11 mouse cellular contexts compared by ENCODE assay signal in the genomic region with DNA sequence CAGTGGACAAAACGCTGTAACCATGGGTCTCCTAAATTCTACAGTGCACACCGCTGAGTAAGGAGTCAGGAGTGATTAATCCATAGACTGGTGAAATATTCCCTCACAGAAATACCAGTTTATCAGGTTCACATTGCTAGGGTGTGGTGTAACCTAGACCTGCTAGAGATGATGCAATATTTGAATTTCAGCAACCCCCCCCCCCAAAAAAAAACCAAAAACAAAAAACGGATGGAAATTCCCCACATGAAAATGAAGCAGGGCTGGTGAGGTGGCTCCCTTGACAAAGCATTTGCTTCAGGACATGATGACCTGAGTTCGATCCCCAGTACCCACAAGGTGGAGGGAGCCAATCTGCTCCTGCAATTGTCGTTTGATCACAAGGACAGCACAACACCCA.
A peak's percentile ranks its signal among the peaks of the same experiment; 100 is the strongest.
DNase-seq lines count a peak whose midpoint lies in the region; ATAC-seq lines count a peak whose summit lies in the region.
"Had no signal": no experiment of that assay in that cellular context is flagged by ENCODE, and none has a peak within 500 bp of the region (broad histone marks: within the 10 kb centered on the region; RNA-seq: fewer than 3 reads in every experiment).

No protein-coding gene starts in this region.

- H3K9ac ChIP-seq in liver, embryonic 12.5 days = no peak overlapping the region
- H3K9ac ChIP-seq in liver, embryonic 11.5 days (ENCODE audit: low read depth, low read length) = no peak overlapping the region
- no peak overlapping the region for H3K9ac ChIP-seq in stomach, embryonic 16.5 days (ENCODE audit: low read length)
- H3K9ac ChIP-seq in kidney, embryonic 14.5 days (ENCODE audit: low read depth, low read length) = no peak overlapping the region
- H3K9ac ChIP-seq: forebrain, embryonic 15.5 days; hindbrain, embryonic 13.5 days had no signal

- no peaks in the 10 kb centered on the region for H3K27me3 ChIP-seq in liver, embryonic 12.5 days (replicated peaks)
- H3K27me3 ChIP-seq in liver, embryonic 11.5 days (replicated peaks; ENCODE audit: control insufficient read depth, insufficient read depth, low read length) = no peaks in the 10 kb centered on the region
- H3K27me3 ChIP-seq in stomach, embryonic 16.5 days (ENCODE audit: control insufficient read depth, insufficient read depth, low read length) = no peaks in the 10 kb centered on the region
- H3K27me3 ChIP-seq in kidney, embryonic 14.5 days (ENCODE audit: control insufficient read depth, insufficient read depth, low read length) = no peaks in the 10 kb centered on the region
- H3K27me3 ChIP-seq: forebrain, embryonic 15.5 days; hindbrain, embryonic 13.5 days had no signal

- peaks cover 56% of the 10 kb centered on the region for H3K4me1 ChIP-seq in liver, embryonic 12.5 days
- H3K4me1 ChIP-seq in liver, embryonic 11.5 days (replicated peaks; ENCODE audit: control insufficient read depth, insufficient read depth, low read length) = peaks cover 5% of the 10 kb centered on the region
- no peaks in the 10 kb centered on the region for H3K4me1 ChIP-seq in stomach, embryonic 16.5 days (ENCODE audit: control insufficient read depth, insufficient read depth, low read length)
- H3K4me1 ChIP-seq in kidney, embryonic 14.5 days (ENCODE audit: control insufficient read depth, insufficient read depth, low read length) = no peaks in the 10 kb centered on the region
- H3K4me1 ChIP-seq: forebrain, embryonic 15.5 days; heart, embryonic 10.5 days; hindbrain, embryonic 13.5 days had no signal

- H3K4me3 ChIP-seq in liver, embryonic 12.5 days = no peak overlapping the region
- H3K4me3 ChIP-seq in liver, embryonic 11.5 days (ENCODE audit: low read depth, low read length) = no peak overlapping the region
- no peak overlapping the region for H3K4me3 ChIP-seq in stomach, embryonic 16.5 days (replicated peaks; ENCODE audit: low read length)
- no peak overlapping the region for H3K4me3 ChIP-seq in kidney, embryonic 14.5 days (ENCODE audit: low read length)
- H3K4me3 ChIP-seq: hindbrain, embryonic 13.5 days had no signal

- DNase-seq in liver, embryonic 11.5 days (ENCODE audit: low spot score) = no peak
- DNase-seq in lung, postnatal 36 days = peak; percentile 6
- no peak for DNase-seq in lung, postnatal 25 days (ENCODE audit: low spot score)
- DNase-seq in right cerebral cortex, adult 18-20 months = no peak
- DNase-seq: heart, postnatal 10 days had no signal

- no peak for ATAC-seq in liver, embryonic 12.5 days
- ATAC-seq in liver, embryonic 11.5 days (replicated peaks; ENCODE audit: low FRiP score) = no peak
- ATAC-seq in stomach, embryonic 16.5 days (ENCODE audit: insufficient read depth, low FRiP score) = no peak
- ATAC-seq in kidney, embryonic 14.5 days (ENCODE audit: low FRiP score, low TSS enrichment) = no peak

- H3K4me2 ChIP-seq in liver, embryonic 12.5 days = peak overlapping the region; percentile 65
- no peak overlapping the region for H3K4me2 ChIP-seq in liver, embryonic 11.5 days
- no peak overlapping the region for H3K4me2 ChIP-seq in stomach, embryonic 16.5 days (ENCODE audit: low read depth, low read length)
- H3K4me2 ChIP-seq in kidney, embryonic 14.5 days (replicated peaks; ENCODE audit: low read depth, low read length) = no peak overlapping the region

- peak overlapping the region; percentile 25; the same call in 1 of the 2 replicates for H3K27ac ChIP-seq in liver, embryonic 12.5 days
- no peak overlapping the region for H3K27ac ChIP-seq in liver, embryonic 11.5 days (ENCODE audit: low read depth, low read length)
- peak overlapping the region; percentile 49; the same call in 1 of the 2 replicates for H3K27ac ChIP-seq in stomach, embryonic 16.5 days (ENCODE audit: low read length)
- H3K27ac ChIP-seq in kidney, embryonic 14.5 days (ENCODE audit: low read depth, low read length) = no peak overlapping the region
- H3K27ac ChIP-seq: forebrain, embryonic 15.5 days; hindbrain, embryonic 13.5 days had no signal

- 58% methylated on average over 5 of the region's 5 CpGs for WGBS in liver, embryonic 12.5 days (ENCODE audit: insufficient replicate concordance)
- WGBS in liver, embryonic 11.5 days = 65% methylated on average over 5 of the region's 5 CpGs
- 66% methylated on average over 5 of the region's 5 CpGs for WGBS in stomach, embryonic 16.5 days
- WGBS in kidney, embryonic 14.5 days = 84% methylated on average over 5 of the region's 5 CpGs

- no peaks in the 10 kb centered on the region for H3K9me3 ChIP-seq in liver, embryonic 12.5 days (replicated peaks)
- H3K9me3 ChIP-seq in liver, embryonic 11.5 days (ENCODE audit: control insufficient read depth, low read length) = no peaks in the 10 kb centered on the region
- H3K9me3 ChIP-seq in stomach, embryonic 16.5 days (replicated peaks; ENCODE audit: control insufficient read depth, low read length) = no peaks in the 10 kb centered on the region
- no peaks in the 10 kb centered on the region for H3K9me3 ChIP-seq in kidney, embryonic 14.5 days (ENCODE audit: control insufficient read depth, low read length)
- H3K9me3 ChIP-seq: forebrain, embryonic 15.5 days; heart, embryonic 10.5 days; hindbrain, embryonic 13.5 days had no signal

- H3K36me3 ChIP-seq in liver, embryonic 12.5 days = no peaks in the 10 kb centered on the region
- no peaks in the 10 kb centered on the region for H3K36me3 ChIP-seq in liver, embryonic 11.5 days (ENCODE audit: control insufficient read depth, insufficient read depth, low read length)
- H3K36me3 ChIP-seq in stomach, embryonic 16.5 days (ENCODE audit: control insufficient read depth, insufficient read depth, low read length) = no peaks in the 10 kb centered on the region
- H3K36me3 ChIP-seq in kidney, embryonic 14.5 days (ENCODE audit: control insufficient read depth, insufficient read depth, low read length) = no peaks in the 10 kb centered on the region
- H3K36me3 ChIP-seq: forebrain, embryonic 15.5 days; heart, embryonic 10.5 days; hindbrain, embryonic 13.5 days had no signal

Comparison
In these comparisons a context has a peak if more than half of its experiments do, and no peak if none do; other contexts are left out.
1. H3K27ac ChIP-seq: peak in liver, embryonic 12.5 days (single experiment) and stomach, embryonic 16.5 days (single experiment); none in liver, embryonic 11.5 days (single experiment) and kidney, embryonic 14.5 days (single experiment).